Mouse (Mus musculus): ENCODE measurements around the gene Kcnh2.

Kcnh2 gene

DNA sequence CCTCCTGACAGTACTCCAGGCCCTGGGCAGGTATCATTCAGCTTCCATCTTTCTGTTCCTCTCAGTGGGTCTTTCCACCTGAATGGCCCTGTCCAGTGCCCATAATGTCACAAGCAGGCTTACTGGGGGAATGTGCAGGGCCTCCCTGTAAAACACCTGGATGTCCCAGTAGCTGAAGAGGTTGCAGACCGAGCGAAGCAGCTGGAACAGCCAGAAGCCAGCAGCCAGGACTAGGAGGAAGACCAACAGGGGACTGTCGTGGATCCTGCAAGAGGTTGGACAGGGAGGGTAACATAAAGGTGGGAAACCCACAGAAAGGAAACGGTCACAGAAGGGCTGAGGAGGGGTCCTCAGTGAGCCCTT is 38.2 kb upstream of the Kcnh2 start:
- peaks cover 40% of the 10 kb centered on the region for H3K27me3 ChIP-seq (ENCODE audit: insufficient read depth, low read length)
- H3K4me1 ChIP-seq (replicated peaks; ENCODE audit: low read depth, low read length): peaks cover 69% of the 10 kb centered on the region
- peaks cover 17% of the 10 kb centered on the region for H3K36me3 ChIP-seq (ENCODE audit: insufficient read depth, low read length)
- TF ChIP-seq CTCF (conservative IDR thresholded peaks at IDR 0.05; ENCODE audit: low read length) (no peak), NANOG (IDR thresholded peaks at IDR 0.05; ENCODE audit: borderline replicate concordance, low read length) (no peak), POU5F1 (IDR thresholded peaks at IDR 0.05; ENCODE audit: borderline replicate concordance, low read length) (no peak)
- H3K9me3 ChIP-seq (ENCODE audit: low read length): no peaks in the 10 kb centered on the region
- H3K4me3 ChIP-seq (replicated peaks; ENCODE audit: low read length): peak overlapping the region; percentile 80; the same call in 1 of the 2 replicates

DNA sequence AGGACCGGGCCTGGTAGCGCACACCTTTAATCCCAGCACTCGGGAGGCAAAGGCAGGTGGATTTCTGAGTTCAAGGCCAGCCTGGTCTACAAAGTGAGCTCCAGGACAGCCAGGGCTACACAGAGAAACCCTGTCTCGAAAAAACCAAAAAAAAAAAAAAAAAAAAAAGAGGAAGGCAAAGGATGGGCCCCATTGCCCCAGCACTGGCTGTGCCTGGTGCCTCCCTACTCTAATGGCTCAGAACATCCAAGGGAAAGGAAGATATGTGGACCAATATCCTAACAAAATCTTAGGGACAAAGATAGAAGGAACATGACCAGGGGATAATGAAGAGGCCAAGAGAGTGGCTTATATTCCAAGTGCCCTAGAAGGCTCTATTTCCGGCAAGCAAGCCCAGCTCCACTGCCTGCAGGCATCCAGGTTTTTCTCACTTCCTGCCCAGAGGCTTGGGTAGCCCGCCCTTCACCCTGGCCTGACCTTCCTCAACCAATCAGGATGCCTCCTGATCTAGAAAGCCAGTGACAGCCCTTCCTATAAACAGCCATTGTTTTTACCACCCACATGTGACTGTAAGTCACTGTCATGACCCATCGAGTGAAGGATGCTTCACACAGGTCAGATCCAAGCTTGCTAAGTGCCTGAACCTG is 37.7 kb upstream of the Kcnh2 start:
- TF ChIP-seq CTCF (conservative IDR thresholded peaks at IDR 0.05; ENCODE audit: low read length): no peak
- TF ChIP-seq NANOG (IDR thresholded peaks at IDR 0.05; ENCODE audit: borderline replicate concordance, low read length): no peak
- no peak for TF ChIP-seq POU5F1 (IDR thresholded peaks at IDR 0.05; ENCODE audit: borderline replicate concordance, low read length)
- peaks cover 40% of the 10 kb centered on the region for H3K27me3 ChIP-seq (ENCODE audit: insufficient read depth, low read length)
- no peaks in the 10 kb centered on the region for H3K9me3 ChIP-seq (ENCODE audit: low read length)
- peak overlapping the region; percentile 80 for H3K4me3 ChIP-seq (replicated peaks; ENCODE audit: low read length)
- peaks cover 73% of the 10 kb centered on the region for H3K4me1 ChIP-seq (replicated peaks; ENCODE audit: low read depth, low read length)
- H3K36me3 ChIP-seq (ENCODE audit: insufficient read depth, low read length): peaks cover 18% of the 10 kb centered on the region

DNA sequence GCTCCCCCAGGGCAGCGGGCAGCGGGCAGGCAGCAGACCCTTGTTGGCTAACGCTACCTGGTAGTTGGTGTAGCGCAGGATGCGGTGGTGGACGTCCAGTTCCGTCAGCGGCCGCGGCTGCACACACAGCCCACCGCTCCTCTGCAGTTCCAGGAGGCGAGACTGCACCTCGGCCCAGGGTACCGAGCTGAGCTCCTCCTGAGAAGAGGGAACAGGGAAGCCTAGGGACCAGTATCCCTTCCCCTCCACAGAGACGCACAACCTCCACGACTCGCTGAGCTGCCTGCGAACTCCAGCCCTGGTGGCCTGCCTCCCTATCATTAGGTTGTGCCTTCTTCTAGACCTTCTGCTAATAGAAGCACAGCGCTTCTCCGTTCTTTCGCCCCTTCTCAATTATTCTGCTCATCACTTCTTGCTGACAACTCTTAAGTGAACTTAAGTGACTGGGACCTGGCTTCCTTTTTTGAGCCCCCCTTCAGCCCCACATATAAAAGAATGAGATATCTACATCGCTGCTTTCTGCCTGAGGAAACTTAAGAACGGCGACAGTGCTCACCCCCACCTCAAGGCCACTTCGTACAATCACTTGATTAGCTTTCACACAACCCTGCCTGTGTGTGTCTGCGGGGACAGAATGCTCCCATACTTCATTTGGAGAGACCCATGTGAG is 37.0 kb upstream of the Kcnh2 start:
- H3K27me3 ChIP-seq (ENCODE audit: insufficient read depth, low read length): peaks cover 40% of the 10 kb centered on the region
- TF ChIP-seq POU5F1 (IDR thresholded peaks at IDR 0.05; ENCODE audit: borderline replicate concordance, low read length): no peak
- TF ChIP-seq CTCF (conservative IDR thresholded peaks at IDR 0.05; ENCODE audit: low read length): no peak
- no peak for TF ChIP-seq NANOG (IDR thresholded peaks at IDR 0.05; ENCODE audit: borderline replicate concordance, low read length)
- H3K4me1 ChIP-seq (replicated peaks; ENCODE audit: low read depth, low read length): peaks cover 72% of the 10 kb centered on the region
- peaks cover 18% of the 10 kb centered on the region for H3K36me3 ChIP-seq (ENCODE audit: insufficient read depth, low read length)
- peak overlapping the region; percentile 80 for H3K4me3 ChIP-seq (replicated peaks; ENCODE audit: low read length)
- no peaks in the 10 kb centered on the region for H3K9me3 ChIP-seq (ENCODE audit: low read length)

DNA sequence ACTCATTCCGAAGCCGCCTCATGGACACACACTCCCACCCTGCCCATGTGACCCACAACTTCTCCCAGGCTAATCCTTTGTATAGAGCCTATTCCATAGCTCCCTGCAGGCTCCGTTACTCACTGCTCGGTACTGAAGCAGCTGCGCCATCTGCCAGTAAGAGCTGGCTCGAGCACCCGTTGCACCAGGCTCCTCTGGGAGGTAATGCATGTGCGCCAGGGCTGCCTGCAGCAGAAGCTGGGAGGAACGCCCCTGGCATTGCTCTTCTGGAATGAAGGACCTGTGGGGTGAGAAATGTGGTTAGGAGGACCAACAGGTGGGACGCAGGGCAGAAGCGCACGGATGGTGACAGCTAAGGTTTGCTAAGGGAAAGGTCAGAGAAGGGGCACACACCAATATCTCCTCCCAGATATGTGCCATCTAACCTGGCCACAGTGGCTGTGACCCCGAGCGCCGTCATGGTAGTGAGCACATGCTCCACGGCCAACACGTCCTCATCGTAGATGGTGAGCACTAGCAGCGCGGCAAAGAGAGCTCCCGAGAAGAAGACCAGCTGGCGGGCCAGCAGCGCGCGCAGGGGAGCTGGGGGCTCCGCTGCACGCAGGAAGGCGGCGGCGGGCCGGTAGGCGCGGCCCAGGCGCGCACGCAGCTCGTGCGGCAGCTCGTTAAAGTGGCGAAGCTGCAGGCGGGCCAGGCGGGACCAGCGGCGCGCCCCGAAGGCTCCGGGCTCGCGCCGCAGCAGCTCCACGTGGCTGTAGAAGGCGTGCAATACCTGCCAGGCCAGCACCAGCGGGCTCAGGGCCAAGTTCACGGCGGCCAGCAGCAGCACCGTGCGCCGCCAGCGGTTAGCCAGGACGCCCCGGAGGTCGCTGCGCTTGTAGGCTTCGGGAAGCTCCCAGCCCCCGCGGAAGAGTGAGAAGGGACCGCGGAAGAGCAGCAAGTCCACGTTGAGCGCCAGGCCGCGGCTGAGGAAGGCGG is 36.1 kb upstream of the Kcnh2 start:
- Histone ChIP-seq H3K36me3 (ENCODE audit: insufficient read depth, low read length) (peaks cover 18% of the 10 kb centered on the region), H3K4me3 (replicated peaks; ENCODE audit: low read length) (peak overlapping the region; percentile 80), H3K9me3 (ENCODE audit: low read length) (no peaks in the 10 kb centered on the region), H3K4me1 (replicated peaks; ENCODE audit: low read depth, low read length) (peaks cover 70% of the 10 kb centered on the region), H3K27me3 (ENCODE audit: insufficient read depth, low read length) (peaks cover 40% of the 10 kb centered on the region)
- TF ChIP-seq CTCF (conservative IDR thresholded peaks at IDR 0.05; ENCODE audit: low read length) (no peak), POU5F1 (IDR thresholded peaks at IDR 0.05; ENCODE audit: borderline replicate concordance, low read length) (no peak), NANOG (IDR thresholded peaks at IDR 0.05; ENCODE audit: borderline replicate concordance, low read length) (no peak)

DNA sequence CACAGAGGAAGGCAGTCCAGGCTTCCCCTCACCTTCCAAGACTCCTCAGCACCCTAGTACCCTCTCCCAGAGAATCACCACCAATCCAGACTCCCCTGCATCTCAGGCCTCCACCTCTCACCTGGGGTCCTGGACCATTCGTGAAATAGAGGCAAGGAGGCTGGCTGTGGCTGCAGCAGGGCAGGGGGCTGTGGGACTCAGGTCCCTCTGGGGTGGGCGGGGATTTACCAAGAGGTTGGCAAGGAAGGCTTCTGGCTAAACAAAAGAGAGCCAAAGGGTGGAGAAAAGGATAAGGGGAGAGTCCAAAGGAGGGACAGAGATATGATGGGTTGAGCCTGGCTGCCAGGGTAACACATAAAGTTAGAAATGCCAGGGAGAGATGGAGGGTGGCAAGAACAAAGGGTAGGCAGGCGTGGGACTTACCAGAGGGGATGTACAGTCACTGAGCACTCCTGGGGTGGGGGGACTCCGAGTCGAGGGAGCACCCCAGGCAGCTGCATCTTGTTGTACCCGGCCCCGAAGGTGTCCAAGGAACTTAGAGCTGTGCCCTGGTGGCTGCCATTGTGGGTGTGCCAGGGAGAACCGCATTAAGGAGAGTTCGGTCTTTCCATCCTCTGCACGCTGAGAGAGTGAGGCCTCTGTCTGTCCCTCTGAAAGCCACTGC is 34.6 kb upstream of the Kcnh2 start:
- no peak for TF ChIP-seq POU5F1 (IDR thresholded peaks at IDR 0.05; ENCODE audit: borderline replicate concordance, low read length)
- no peak for TF ChIP-seq NANOG (IDR thresholded peaks at IDR 0.05; ENCODE audit: borderline replicate concordance, low read length)
- no peak for TF ChIP-seq CTCF (conservative IDR thresholded peaks at IDR 0.05; ENCODE audit: low read length)
- H3K27me3 ChIP-seq (ENCODE audit: insufficient read depth, low read length): peaks cover 40% of the 10 kb centered on the region
- peaks cover 18% of the 10 kb centered on the region for H3K36me3 ChIP-seq (ENCODE audit: insufficient read depth, low read length)
- no peaks in the 10 kb centered on the region for H3K9me3 ChIP-seq (ENCODE audit: low read length)
- no peak overlapping the region for H3K4me3 ChIP-seq (replicated peaks; ENCODE audit: low read length)
- H3K4me1 ChIP-seq (replicated peaks; ENCODE audit: low read depth, low read length): peaks cover 67% of the 10 kb centered on the region

DNA sequence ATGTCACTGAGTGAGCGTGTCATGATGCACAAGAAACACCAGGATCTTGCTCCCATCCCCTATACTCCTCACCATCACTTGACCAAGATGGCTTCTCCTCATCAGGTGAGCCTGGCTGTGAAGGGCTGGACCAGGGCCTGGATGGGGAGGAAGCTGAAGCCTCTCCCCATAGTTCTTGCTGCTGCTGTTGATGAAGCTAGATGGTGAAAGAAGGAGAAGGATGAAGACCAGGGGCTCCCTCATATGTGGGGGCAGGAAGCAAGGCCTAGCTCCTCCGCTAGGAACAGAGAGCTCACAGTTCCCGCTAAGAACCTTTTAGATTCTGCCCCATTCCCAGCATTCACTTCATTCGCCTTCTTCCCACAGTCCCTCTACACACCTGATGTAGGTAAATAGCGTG is 34.0 kb upstream of the Kcnh2 start:
- Histone ChIP-seq H3K9me3 (ENCODE audit: low read length) (no peaks in the 10 kb centered on the region), H3K4me1 (replicated peaks; ENCODE audit: low read depth, low read length) (peaks cover 73% of the 10 kb centered on the region), H3K4me3 (replicated peaks; ENCODE audit: low read length) (no peak overlapping the region), H3K36me3 (ENCODE audit: insufficient read depth, low read length) (peaks cover 18% of the 10 kb centered on the region), H3K27me3 (ENCODE audit: insufficient read depth, low read length) (peaks cover 37% of the 10 kb centered on the region)
- TF ChIP-seq NANOG (IDR thresholded peaks at IDR 0.05; ENCODE audit: borderline replicate concordance, low read length) (no peak), POU5F1 (IDR thresholded peaks at IDR 0.05; ENCODE audit: borderline replicate concordance, low read length) (no peak), CTCF (conservative IDR thresholded peaks at IDR 0.05; ENCODE audit: low read length) (no peak)

DNA sequence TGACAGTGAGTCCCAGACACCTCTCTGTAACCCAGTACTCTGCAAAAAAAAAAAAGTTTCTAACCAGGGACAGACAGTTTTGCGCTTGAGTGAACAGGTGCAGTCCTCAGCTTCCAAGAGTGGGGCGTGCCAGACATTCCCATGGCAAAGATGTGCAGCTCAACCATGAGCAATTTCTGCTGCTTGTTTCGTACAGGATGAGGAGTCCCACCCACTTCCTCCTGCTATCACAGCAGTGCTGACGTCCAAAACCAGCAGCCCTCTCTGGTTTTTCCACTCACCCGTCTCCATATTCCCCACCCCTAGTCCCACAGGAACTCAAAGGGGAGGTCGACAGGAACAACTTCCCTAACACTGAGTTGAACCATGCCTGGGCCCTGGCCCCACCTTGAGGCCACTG is 33.0 kb upstream of the Kcnh2 start:
- H3K4me3 ChIP-seq (replicated peaks; ENCODE audit: low read length): no peak overlapping the region

More for the DNA sequence above, 33.0 kb upstream of the Kcnh2 start:
- Histone ChIP-seq H3K36me3 (ENCODE audit: insufficient read depth, low read length) (peaks cover 18% of the 10 kb centered on the region), H3K27me3 (ENCODE audit: insufficient read depth, low read length) (peaks cover 35% of the 10 kb centered on the region), H3K4me1 (replicated peaks; ENCODE audit: low read depth, low read length) (peaks cover 76% of the 10 kb centered on the region), H3K9me3 (ENCODE audit: low read length) (no peaks in the 10 kb centered on the region)
- TF ChIP-seq NANOG (IDR thresholded peaks at IDR 0.05; ENCODE audit: borderline replicate concordance, low read length) (no peak), CTCF (conservative IDR thresholded peaks at IDR 0.05; ENCODE audit: low read length) (no peak)

Data from E14TG2a.4 (cell line).